In the genomic region with DNA sequence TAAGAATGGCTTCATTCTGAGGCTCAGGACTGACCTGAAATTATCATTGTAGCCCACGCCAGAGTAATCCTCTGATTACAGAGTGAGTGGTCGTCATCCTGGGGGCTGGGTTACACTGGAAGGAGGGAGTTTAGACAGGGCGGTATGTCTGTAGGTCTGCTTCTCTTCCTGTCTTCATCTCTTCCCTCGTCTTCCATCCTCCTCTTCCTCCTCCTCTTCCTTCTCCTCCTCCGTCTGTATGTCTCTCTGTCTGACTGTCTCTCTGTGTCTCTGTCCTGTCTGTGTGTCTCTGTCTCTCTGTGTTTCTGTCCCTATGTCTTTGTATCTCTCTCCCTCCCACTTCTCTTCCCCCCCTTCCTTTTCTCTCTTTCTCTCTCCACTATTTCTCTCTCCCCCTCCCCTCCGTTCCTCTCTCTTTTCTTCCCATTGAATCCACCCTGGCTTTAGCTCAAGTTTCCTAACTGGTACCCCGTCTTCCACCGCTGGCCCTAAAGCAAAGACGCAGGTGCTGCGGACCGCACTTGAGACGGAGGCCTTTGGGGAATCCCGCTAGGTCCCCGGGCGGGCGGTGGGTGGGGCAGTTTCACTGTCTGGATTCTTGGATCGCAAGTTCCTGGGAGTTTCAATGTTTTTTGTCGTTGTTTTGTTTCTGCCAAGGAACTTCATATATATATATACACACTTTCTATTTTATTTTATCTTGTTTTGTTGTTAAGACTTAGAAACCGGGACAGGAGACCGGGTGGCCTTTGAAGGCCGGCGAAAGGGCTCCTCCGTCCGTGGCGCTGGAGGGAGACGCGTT, we compare ENCODE assay signal across 9 mouse cellular contexts. TPM values are rescaled to one million over a fixed set of nuclear protein-coding genes. Genes with fewer than 3 reads are reported as not detected.
DNase-seq lines count a peak whose midpoint lies in the region; ATAC-seq and TF ChIP-seq lines count a peak whose summit lies in the region.
"Had no signal": no experiment of that assay in that cellular context is flagged by ENCODE, and none has a peak within 500 bp of the region (broad histone marks: within the 10 kb centered on the region; RNA-seq: fewer than 3 reads in every experiment).

No protein-coding gene starts in this region.

- no peaks in the 10 kb centered on the region for H3K79me2 ChIP-seq in heart, adult 2 months (replicated peaks; ENCODE audit: control insufficient read depth, insufficient read depth, low read length)

- peak overlapping the region; percentile 22 for H3K4me3 ChIP-seq in heart, adult 2 months
- H3K4me3 ChIP-seq in megakaryocyte, embryonic 14.5 days (replicated peaks) = peak overlapping the region; percentile 53
- no peak overlapping the region for H3K4me3 ChIP-seq in forebrain, embryonic 15.5 days
- H3K4me3 ChIP-seq in neural tube, embryonic 12.5 days = no peak overlapping the region
- no peak overlapping the region for H3K4me3 ChIP-seq in left cerebral cortex, adult 2 months

- H3K36me3 ChIP-seq in heart, adult 2 months (ENCODE audit: control insufficient read depth, insufficient read depth, low read length) = no peaks in the 10 kb centered on the region
- no peaks in the 10 kb centered on the region for H3K36me3 ChIP-seq in megakaryocyte, embryonic 14.5 days (replicated peaks; ENCODE audit: low read length)
- H3K36me3 ChIP-seq in forebrain, embryonic 15.5 days = no peaks in the 10 kb centered on the region
- no peaks in the 10 kb centered on the region for H3K36me3 ChIP-seq in neural tube, embryonic 12.5 days

- TF ChIP-seq CTCF in heart, adult 2 months (IDR thresholded peaks at IDR 0.05) = no peak
- no peak for TF ChIP-seq CTCF in left cerebral cortex, adult 2 months (IDR thresholded peaks at IDR 0.05)

- intact Hi-C loops in heart, adult 2 months (cut with DNase I) = loop anchor here (5.0 kb wide), 1 partner anchor 69 kb away; a partner anchor contains a TSS
- intact Hi-C loops in heart, postnatal 10 days (cut with DNase I) = no loop called here
- intact Hi-C loops in left cerebral cortex, adult 2 months (cut with DNase I) = loop anchor here (10.0 kb wide), 1 partner anchor 1429 kb away; a partner anchor contains a TSS

- ATAC-seq in megakaryocyte, adult 5-6 weeks (ENCODE audit: poor library complexity, severe bottlenecking) = no peak
- no peak for ATAC-seq in forebrain, embryonic 15.5 days (replicated peaks)
- 0 out of 2 replicates have a peak, but pooled peaks have one; percentile 34 for ATAC-seq in neural tube, embryonic 12.5 days (ENCODE audit: low FRiP score, low read depth)

- DNase-seq in heart, adult 2 months = peak; percentile 13 to 45
- no peak for DNase-seq in heart, postnatal 10 days
- no peak for DNase-seq in left cerebral cortex, adult 2 months (ENCODE audit: extremely low spot score in 1 of 2, low spot score in 2 of 2)
- no peak for DNase-seq in thymus, postnatal 14 days

- peaks cover 33% of the 10 kb centered on the region for H3K27me3 ChIP-seq in heart, adult 2 months (ENCODE audit: control insufficient read depth, insufficient read depth, low read length)
- H3K27me3 ChIP-seq in megakaryocyte, embryonic 14.5 days (replicated peaks) = peaks cover 92% of the 10 kb centered on the region
- peaks cover 91% of the 10 kb centered on the region for H3K27me3 ChIP-seq in forebrain, embryonic 15.5 days
- H3K27me3 ChIP-seq in neural tube, embryonic 12.5 days (replicated peaks) = peaks cover 86% of the 10 kb centered on the region

- 0 out of 2 replicates have a peak, but pooled peaks cover 2% of the 10 kb centered on the region for H3K9me3 ChIP-seq in megakaryocyte, embryonic 14.5 days
- no peaks in the 10 kb centered on the region for H3K9me3 ChIP-seq in forebrain, embryonic 15.5 days
- H3K9me3 ChIP-seq in neural tube, embryonic 12.5 days = no peaks in the 10 kb centered on the region

- no peak for TF ChIP-seq POLR2A in heart, adult 2 months (IDR thresholded peaks at IDR 0.05; ENCODE audit: insufficient read depth, low read depth, low read length)

- H3K9ac ChIP-seq in heart, adult 2 months (ENCODE audit: low read depth, low read length) = no peak overlapping the region
- no peak overlapping the region for H3K9ac ChIP-seq in forebrain, embryonic 15.5 days (replicated peaks)
- H3K9ac ChIP-seq in neural tube, embryonic 12.5 days = no peak overlapping the region

- WGBS in heart, adult 2 months = 5% methylated on average over 27 of the region's 27 CpGs
- WGBS in forebrain, embryonic 15.5 days = under 1% methylated on average over 27 of the region's 27 CpGs
- WGBS in neural tube, embryonic 12.5 days = under 1% methylated on average over 27 of the region's 27 CpGs

- H3K4me1 ChIP-seq in heart, adult 2 months (ENCODE audit: control insufficient read depth, insufficient read depth, low read length) = peaks cover 4% of the 10 kb centered on the region
- peaks cover 18% of the 10 kb centered on the region for H3K4me1 ChIP-seq in megakaryocyte, embryonic 14.5 days
- peaks cover 38% of the 10 kb centered on the region for H3K4me1 ChIP-seq in forebrain, embryonic 15.5 days
- H3K4me1 ChIP-seq in neural tube, embryonic 12.5 days = peaks cover 34% of the 10 kb centered on the region

- no peak overlapping the region for H3K27ac ChIP-seq in heart, adult 2 months
- H3K27ac ChIP-seq in forebrain, embryonic 15.5 days (replicated peaks) = peak overlapping the region; percentile 53
- no peak overlapping the region for H3K27ac ChIP-seq in neural tube, embryonic 12.5 days
- no peak overlapping the region for H3K27ac ChIP-seq in left cerebral cortex, adult 2 months

- TF ChIP-seq EP300 in heart, adult 2 months (IDR thresholded peaks at IDR 0.05; ENCODE audit: insufficient read depth, low read depth, low read length) = no peak

- H3K4me2 ChIP-seq in forebrain, embryonic 15.5 days (replicated peaks) = peak overlapping the region; percentile 46
- H3K4me2 ChIP-seq in neural tube, embryonic 12.5 days (replicated peaks) = peak overlapping the region; percentile 46

RNA-seq across cellular contexts. Expression of a gene that starts 8.4 kb away (rescaled TPM):
- not detected for total RNA-seq in heart, adult 2 months (2021)
- polyA plus RNA-seq in heart, adult 2 months (2012; rRNA removed) = not detected in 2 replicates
- not detected for total RNA-seq in heart, postnatal 10 days (2021)
- not detected in 2 replicates for polyA plus RNA-seq in megakaryocyte, embryonic 14.5 days (2012; ENCODE audit: insufficient read depth, low replicate concordance)
- total RNA-seq in megakaryocyte, adult 5-6 weeks (2015) = not detected in 2 replicates
- not detected in 2 replicates for total RNA-seq in megakaryocyte, adult 5-6 weeks (2017)
- 7.2 and 7.5 TPM in 2 replicates for polyA plus RNA-seq in forebrain, embryonic 15.5 days (2015; fragmentation: Nextera tagmentation; extraction: Ambion mirVana)
- 9.4 and 12.2 TPM in 2 replicates for polyA plus RNA-seq in neural tube, embryonic 12.5 days (2016; fragmentation: Nextera tagmentation; extraction: Ambion mirVana)
- total RNA-seq in left cerebral cortex, adult 2 months (2021) = under 1 TPM in 1 of 2 experiments, not detected in 1; 0.28 TPM
- polyA plus RNA-seq: liver, embryonic 16.5 days had no signal

RNA-seq across cellular contexts. Expression of a gene that starts 39.2 kb away (rescaled TPM):
- total RNA-seq in heart, adult 2 months (2021) = 10 to 100 TPM; 16.8 to 19.2 TPM
- 3.7 and 8.6 TPM in 2 replicates for polyA plus RNA-seq in heart, adult 2 months (2012; rRNA removed)
- total RNA-seq in heart, postnatal 10 days (2021) = 10 to 100 TPM; 27.7 to 29.3 TPM
- 3.0 and 16.6 TPM in 2 replicates for polyA plus RNA-seq in megakaryocyte, embryonic 14.5 days (2012; ENCODE audit: insufficient read depth, low replicate concordance)
- total RNA-seq in megakaryocyte, adult 5-6 weeks (2015) = 56.8 and 62.3 TPM in 2 replicates
- total RNA-seq in megakaryocyte, adult 5-6 weeks (2017) = 41.4 and 49.9 TPM in 2 replicates
- 39.2 TPM in 2 replicates for polyA plus RNA-seq in forebrain, embryonic 15.5 days (2015; fragmentation: Nextera tagmentation; extraction: Ambion mirVana)
- polyA plus RNA-seq in neural tube, embryonic 12.5 days (2016; fragmentation: Nextera tagmentation; extraction: Ambion mirVana) = 53.6 and 57.4 TPM in 2 replicates
- total RNA-seq in left cerebral cortex, adult 2 months (2021) = 10 to 100 TPM; 18.1 to 19.9 TPM

Comparison
In these comparisons a context has a peak if more than half of its experiments do, and no peak if none do; other contexts are left out.
1. DNase-seq: peak in heart, adult 2 months (2 of 2); none in heart, postnatal 10 days (0 of 2), left cerebral cortex, adult 2 months (0 of 2) and thymus, postnatal 14 days (single experiment).
2. H3K4me3 ChIP-seq: peak in heart, adult 2 months (single experiment) and megakaryocyte, embryonic 14.5 days (single experiment); none in forebrain, embryonic 15.5 days (single experiment), neural tube, embryonic 12.5 days (single experiment) and left cerebral cortex, adult 2 months (single experiment).